Mouse (Mus musculus): ENCODE results near the gene Igdcc3.

Gene Igdcc3

GRCm38 (mm10) chr9:65140491-65140890 is 498 bp upstream of the Igdcc3 start:
- DNase-seq (ENCODE audit: low spot score): no peak

DNA sequence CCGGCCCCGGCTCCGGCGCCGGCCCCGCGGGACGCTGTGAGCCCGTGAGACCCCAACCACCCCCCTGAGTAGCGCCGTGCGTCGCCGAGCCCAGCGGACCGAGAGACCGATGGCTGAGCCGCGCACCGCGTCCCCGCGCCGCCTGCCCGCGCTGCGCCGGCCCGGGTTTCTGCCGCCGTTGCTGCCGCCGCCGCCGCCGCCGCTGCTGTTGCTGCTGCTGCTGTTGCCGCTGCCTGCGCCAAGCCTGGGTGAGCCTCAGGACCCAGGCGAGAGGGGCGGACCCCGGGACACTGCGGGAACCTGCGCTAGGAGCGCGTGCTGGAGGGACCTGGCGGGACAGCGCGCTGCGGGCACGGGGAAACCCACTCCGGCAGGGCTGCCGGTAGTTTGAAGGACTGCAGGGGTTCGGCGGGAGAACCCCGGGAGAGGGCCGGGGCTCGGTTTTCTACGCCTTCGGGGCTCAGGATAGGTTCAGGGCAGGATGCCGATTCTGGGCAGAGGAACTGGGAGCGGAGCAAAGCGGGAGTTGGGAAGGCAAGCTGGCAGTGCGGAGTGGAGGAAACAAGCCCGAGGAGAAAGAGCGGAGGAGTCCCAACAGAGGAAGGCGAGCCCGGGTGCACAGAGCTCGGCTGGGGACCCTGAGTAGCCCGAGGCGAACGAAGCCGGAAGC is 452 bp downstream of the Igdcc3 start:
- DNase-seq (ENCODE audit: low spot score): peak; percentile 61

DNA sequence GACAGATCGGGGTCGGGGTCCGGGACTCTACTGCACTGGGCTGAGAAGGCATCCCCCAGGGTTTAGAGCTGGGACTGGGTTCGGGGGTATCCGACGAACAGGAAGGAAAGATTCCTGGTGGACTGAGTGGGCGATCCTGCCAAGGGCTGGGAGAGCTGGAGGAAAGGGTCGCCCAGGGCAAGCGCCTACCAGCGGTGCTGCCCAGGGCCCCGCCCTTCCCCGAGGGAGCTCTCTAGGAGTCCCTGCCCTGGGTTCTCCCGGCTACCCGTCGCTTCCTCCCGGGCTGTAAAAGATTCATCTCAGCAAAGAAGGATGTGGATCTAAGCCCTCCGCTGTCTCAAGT is 958 bp downstream of the Igdcc3 start:
- no peak for DNase-seq (ENCODE audit: low spot score)

DNA sequence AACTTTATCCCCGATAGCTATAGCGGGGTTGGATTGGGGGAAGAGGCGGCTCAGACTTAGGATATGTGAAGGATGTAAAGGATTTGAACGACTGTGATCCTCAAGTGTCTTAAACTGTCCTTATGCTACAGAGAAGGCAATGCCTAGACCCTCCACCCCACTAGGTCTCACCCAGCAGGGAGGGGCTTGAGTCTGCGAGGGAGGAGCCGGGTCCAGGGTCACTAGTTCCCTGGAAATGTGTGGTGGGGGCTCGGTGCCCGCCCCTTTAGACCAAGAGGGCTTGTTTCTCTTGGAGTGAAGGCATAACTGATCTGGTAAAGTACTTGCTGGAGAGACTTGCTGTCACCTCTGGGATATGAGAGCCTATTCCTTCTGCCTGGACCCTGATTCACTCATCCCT is 1.4 kb downstream of the Igdcc3 start:
- DNase-seq (ENCODE audit: low spot score): no peak

- no peak for DNase-seq (ENCODE audit: low spot score)
Measured at GRCm38 (mm10) chr9:65146001-65146400, 5.0 kb downstream of the Igdcc3 start.

GRCm38 (mm10) chr9:65148507-65148906 is 7.5 kb downstream of the Igdcc3 start:
- no peak for DNase-seq (ENCODE audit: low spot score)

DNA sequence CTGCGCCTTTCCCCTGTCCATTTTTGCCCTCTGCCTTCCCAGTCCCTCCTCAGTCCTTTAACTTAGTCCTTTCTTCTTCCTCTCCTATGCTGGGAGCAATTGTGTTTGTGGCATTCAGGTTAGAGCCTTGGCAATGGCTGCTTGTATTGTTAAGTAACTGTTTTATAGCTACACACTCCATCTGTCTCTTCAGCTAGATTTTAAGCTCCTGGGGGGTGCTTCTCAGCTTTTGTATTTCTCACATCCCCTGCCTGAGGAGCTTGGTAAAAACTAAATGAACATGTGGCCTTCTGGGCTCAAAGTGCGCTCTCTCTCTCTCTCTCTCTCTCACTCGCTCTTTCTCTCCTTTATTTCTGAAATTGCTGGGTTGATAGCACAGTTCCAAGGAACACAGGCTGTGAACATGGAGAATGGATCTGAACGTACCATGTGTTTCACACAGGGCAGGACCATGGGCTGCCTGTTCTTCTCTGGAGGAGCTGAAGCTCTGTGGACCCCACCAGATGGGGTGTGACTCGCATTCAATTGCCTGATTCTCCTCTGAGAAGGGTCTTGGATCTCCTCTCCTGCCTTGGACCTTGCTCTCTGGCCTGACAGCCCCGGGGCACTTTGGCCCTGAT is 11.8 kb downstream of the Igdcc3 start:
- DNase-seq (ENCODE audit: low spot score): no peak

GRCm38 (mm10) chr9:65153331-65153711 is 12.3 kb downstream of the Igdcc3 start:
- no peak for DNase-seq (ENCODE audit: low spot score)

DNA sequence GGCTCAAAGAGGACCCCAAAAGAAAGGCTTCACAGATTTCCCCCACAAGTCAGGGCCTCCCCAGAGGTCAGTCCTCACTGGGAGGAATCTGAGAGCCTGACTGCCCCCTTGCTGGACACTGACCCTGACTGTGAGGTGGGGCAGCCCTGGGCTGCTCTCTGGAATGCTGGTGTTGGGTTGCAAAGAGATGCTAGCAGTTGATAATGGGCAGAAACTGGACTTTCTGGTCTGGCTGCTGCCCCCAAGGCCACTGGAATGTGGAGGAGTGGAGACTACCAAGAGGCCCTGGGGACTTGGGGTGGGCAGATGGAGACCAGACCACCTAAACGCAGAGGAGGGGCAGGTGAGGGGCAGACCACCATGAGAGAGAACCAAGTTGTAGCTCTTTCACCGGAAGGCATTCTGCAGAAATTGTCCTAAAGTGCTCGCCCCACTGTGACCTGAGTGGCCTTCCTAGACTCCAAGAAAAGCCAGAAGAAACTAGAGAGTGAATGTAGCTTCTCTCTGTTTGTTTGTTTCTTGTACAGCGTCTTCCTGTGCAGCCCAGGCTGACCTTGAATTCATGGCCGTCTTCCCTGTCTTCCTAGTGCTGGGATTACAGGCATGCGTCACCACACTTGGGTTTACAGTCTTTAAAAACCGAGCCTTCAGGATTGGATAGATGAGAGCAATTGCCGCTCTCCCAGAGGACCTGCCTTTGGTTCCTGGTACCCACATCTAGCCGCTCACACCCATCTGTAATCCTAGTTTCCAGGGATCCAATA is 13.9 kb downstream of the Igdcc3 start:
- DNase-seq (ENCODE audit: low spot score): no peak

DNA sequence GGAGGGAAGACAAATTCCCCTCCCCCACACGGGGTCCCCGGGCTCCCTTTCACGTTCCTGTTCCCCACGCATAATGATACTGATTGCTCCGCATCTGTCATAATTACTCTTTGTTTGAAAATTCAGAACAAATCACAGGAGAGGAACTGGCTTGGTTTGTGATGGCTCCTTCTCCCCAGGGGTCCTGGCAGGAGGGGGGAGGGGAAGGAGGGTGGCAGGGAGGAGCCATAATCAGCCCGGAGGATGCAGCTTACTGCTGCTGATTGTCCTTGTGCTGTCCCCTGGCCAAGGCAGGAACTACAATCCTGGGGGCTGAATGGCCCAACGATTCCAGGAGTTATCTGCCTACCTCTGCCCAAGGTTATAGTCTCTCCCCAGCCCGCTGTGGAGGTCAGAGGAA is 15.6 kb downstream of the Igdcc3 start:
- no peak for DNase-seq (ENCODE audit: low spot score)

- no peak for DNase-seq (ENCODE audit: low spot score)
Measured at GRCm38 (mm10) chr9:65157631-65158030, 16.6 kb downstream of the Igdcc3 start.

- DNase-seq (ENCODE audit: low spot score): no peak
Measured at GRCm38 (mm10) chr9:65161188-65161587, 20.2 kb downstream of the Igdcc3 start.

DNA sequence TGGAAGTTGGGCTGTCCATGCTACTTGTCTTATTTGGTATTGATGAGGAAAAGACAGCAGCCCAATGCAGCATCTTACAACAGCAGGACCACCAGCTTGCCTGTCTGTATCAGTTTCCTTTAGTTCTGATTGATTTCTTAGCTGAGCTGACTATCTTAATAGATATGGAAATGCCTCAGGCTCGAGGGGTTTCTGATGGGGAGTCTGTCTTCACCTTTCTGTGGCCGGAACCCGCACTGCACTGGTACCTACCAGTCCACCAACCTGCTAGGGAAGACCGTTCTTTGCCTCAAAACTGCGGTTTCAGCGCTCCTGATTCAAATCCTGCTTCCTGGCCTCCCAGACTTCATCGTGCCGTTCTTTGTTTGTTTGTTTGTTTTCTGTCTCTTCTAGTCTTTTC is 20.9 kb downstream of the Igdcc3 start:
- no peak for DNase-seq (ENCODE audit: low spot score)

DNA sequence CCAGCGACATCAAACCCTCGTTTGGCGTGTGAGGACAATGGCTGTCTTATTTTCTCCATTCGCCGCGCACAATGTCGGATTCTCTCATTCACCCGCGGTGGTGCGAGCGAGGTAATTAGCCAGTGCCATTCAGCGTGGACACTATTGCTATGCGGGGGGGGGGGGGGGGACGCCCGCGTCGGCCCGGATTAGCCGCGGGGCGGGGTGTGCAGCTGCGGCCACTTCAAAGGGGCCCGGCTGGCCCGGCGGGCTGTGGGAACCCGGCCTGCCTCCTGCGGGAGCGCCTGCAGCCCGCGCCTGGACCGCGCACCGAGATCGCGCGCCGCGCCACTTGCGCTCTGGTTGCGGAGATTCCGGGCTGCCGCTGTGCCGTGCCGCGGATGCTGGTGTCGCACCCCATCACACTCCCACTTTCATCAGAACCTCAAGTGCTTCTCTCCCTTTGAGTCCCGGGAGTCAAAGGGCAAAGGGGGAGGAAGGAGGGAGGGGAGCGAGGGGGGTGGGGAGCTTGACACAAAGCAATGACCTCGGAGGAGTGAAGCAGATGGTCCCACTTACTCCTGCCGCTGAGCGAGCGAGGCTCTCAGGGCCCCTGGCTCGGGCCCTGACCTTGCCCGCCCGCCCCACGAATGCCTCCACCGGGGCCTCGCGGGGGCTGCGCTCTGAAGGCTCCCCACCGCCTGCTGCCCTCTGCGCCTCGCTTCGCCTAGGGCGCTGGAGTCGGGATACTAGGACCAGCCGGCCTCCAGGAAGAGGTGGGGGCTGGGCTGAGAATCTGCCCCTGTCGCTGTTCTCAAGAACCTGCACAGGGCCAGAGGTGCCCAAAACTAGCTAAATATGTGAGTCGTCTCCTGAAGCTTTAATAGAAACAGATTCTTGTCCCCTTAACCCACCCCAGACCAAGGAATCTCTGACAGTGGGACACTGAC is 22.0 kb downstream of the Igdcc3 start:
- no peak for DNase-seq (ENCODE audit: low spot score)

- no peak for DNase-seq (ENCODE audit: low spot score)
Measured at GRCm38 (mm10) chr9:65164870-65165269, 23.9 kb downstream of the Igdcc3 start.

- DNase-seq (ENCODE audit: low spot score): no peak
Measured at GRCm38 (mm10) chr9:65166386-65166785, 25.4 kb downstream of the Igdcc3 start.

- no peak for DNase-seq (ENCODE audit: low spot score)
Measured at GRCm38 (mm10) chr9:65168534-65168933, 27.5 kb downstream of the Igdcc3 start.

- DNase-seq (ENCODE audit: low spot score): no peak
Measured at GRCm38 (mm10) chr9:65168952-65169351, 28.0 kb downstream of the Igdcc3 start.

DNA sequence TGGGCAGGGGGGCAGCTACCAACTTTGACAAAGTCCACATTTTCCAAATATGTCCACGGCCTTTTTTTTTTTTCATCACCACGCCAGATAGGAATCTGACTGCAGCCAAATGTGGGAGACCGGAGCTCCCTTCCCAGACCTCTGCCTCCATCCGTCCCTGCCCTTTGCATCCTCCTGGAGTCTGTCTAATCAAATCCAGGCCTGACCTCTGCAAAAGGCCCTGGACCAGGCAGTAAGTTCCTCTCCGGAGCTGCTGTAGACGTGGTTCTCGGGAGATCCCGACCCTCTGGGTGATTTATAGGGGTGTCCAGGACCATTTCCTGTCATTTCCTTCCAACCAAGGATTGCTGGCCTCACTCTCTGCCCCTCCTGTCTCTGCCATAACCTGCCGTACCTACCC is 31.7 kb downstream of the Igdcc3 start:
- DNase-seq (ENCODE audit: low spot score): no peak

DNA sequence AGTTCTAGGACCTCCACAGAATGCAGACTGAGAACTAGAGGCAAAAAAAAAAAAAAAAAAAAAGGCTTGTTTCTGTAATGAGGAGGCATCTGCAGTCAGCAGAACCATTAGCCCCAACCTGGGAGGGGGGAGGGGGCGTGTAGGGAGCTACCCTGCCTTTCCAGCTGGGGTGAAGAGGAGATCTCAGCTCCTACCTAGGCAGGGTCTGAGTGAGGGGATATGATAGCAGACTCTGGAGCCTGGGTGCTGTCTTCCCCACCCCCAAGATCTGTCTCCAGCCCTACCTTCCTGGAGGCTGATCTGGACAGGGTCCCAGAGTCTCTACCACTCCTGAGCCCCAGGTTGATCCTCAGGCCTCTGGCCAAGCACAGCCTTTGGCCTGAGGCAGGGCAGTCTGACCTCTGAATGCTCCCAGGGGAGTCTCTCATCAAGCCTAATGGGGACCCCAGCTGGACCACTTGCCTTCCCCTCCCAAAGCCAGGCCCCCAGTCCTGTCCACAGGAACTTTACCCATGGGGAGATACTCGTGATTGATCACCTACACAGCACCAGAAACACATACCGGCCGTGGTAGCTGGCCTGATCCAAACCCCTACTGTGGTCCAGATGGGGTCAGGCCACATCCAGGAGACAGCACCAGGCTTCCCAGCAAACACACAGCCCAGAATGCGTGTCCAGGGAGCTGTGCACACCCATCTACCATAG is 34.4 kb downstream of the Igdcc3 start:
- no peak for DNase-seq (ENCODE audit: low spot score)

DNA sequence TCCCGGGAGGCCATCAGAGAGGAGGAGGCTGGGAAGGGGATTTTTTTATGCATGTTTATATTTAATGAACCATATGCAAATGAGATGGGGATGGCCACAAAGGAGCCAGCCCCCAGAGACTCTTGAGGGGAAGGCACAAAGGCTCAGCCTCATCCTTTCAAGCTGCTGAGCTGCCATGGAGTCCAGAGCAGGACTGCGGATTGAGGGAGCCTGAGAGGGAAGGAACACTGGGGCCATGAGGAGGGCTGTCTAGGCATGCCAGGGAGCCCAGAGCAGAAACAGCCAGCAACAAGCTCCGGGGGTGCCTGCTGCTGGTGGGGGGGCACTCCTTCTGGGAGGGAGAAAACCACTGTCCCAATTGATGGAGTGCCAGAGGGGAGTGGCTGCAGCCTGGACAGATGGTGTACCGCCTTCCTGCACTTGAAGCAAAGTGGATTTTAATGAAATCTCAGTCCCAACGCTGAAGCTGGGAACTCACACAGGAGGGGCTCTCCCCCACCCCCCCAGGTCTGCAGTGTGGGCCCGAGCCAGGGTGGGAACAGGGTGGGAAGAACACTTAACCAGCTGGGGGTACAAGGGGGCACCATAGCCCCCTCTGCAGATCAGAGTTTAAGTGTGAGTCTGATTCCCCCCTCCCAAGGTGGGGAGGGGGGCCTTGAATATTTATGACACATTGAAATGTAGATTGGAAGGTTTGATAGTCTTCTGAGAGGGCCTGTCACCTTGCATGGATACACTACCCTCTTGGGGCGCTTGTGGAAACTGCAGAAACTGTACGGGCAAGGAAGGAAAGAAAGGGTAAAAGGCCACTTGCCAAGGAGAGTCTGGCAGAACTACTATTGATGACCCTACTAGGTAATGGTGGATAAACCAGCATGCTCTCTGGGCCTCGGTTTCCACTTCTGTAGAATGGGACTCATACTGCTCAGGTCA is 35.2 kb downstream of the Igdcc3 start:
- no peak for DNase-seq (ENCODE audit: low spot score)
